Mouse (Mus musculus) embryonic facial prominence, embryonic 13.5 days (tissue): Measurements from ENCODE around the gene Pramel7. TPM values are rescaled to one million over a fixed set of nuclear protein-coding genes. Genes with fewer than 3 reads are reported as not detected.
"Not testable (repeated sequence)": the region's sequence is repeated elsewhere in the genome, so short reads cannot be mapped to it uniquely, and the experiment has no call there.

Experiments used
- ATAC-seq: fragments of 200-750 bp; cut with Nextera tagmentation; 2 replicates; pipeline ENCODE4 v1.8.0; 2017; ENCODE audit warnings: low read depth; ENCODE audit not compliant: insufficient number of reproducible peaks, insufficient read depth, low FRiP score, low TSS enrichment
- H3K27ac ChIP-seq: fragments of 300-500 bp; sonication (generic); 2 replicates; pipeline ENCODE4 v1.5.1; 2015; ENCODE audit warnings: moderate library complexity, mild to moderate bottlenecking, inconsistent platforms
- H3K27me3 ChIP-seq: fragments of 300-500 bp; sonication (generic); 2 replicates; pipeline ENCODE4 v1.6.1; 2015; ENCODE audit warnings: mild to moderate bottlenecking, inconsistent platforms
- H3K36me3 ChIP-seq: fragments of 300-500 bp; sonication (generic); 2 replicates; pipeline ENCODE4 v1.6.1; 2015; ENCODE audit warnings: mild to moderate bottlenecking, inconsistent platforms
- H3K4me1 ChIP-seq: fragments of 300-500 bp; sonication (generic); 2 replicates; pipeline ENCODE4 v1.6.1; 2015; ENCODE audit warnings: inconsistent platforms
- H3K4me2 ChIP-seq: fragments of 300-500 bp; sonication (generic); 2 replicates; pipeline ENCODE4 v1.6.1; 2015; ENCODE audit warnings: moderate library complexity, mild to moderate bottlenecking, inconsistent platforms
- H3K4me3 ChIP-seq: fragments of 300-500 bp; sonication (generic); 2 replicates; pipeline ENCODE4 v1.5.1; 2015; ENCODE audit warnings: mild to moderate bottlenecking, inconsistent platforms
- H3K9ac ChIP-seq: fragments of 300-500 bp; sonication (generic); 2 replicates; pipeline ENCODE4 v1.6.1; 2015; ENCODE audit warnings: mild to moderate bottlenecking, inconsistent platforms
- H3K9me3 ChIP-seq: fragments of 300-500 bp; sonication (generic); 2 replicates; pipeline ENCODE4 v1.6.1; 2016; ENCODE audit warnings: inconsistent platforms
- WGBS: fragments of 180-500 bp; shearing (Covaris S2); methylation state at CpG from one replicate; pipeline ENCODE4 v1.1.7; 2015; ENCODE audit warnings: mixed read lengths; 5-methylcytosine and 5-hydroxymethylcytosine counted together
- polyA plus RNA-seq: library from polyadenylated mRNA; unstranded; fragments of >200 nt; fragmentation: Nextera tagmentation; extraction: Ambion mirVana; gene quantifications from 2 replicates; pipeline ENCODE4 v1.2.1, GENCODE M21; 2015

Pramel7 gene
- not detected in 2 replicates for polyA plus RNA-seq

GRCm38 (mm10) chr2:87496993-87497392, at the start of gene Pramel7:
Gene Pramel7 (minus strand): TSS chr2:87497093.
- not testable (repeated sequence) for H3K36me3 ChIP-seq, H3K4me2 ChIP-seq, ATAC-seq, H3K27me3 ChIP-seq, H3K9ac ChIP-seq, H3K27ac ChIP-seq, H3K4me1 ChIP-seq, H3K9me3 ChIP-seq, H3K4me3 ChIP-seq
- 83% methylated on average over 4 of the region's 5 CpGs for WGBS

GRCm38 (mm10) chr2:87545442-87545841, 48.5 kb upstream of the Pramel7 start, which contains the start of gene Olfr1128:
Gene Olfr1128 (minus strand): TSS chr2:87545542.
- Histone ChIP-seq H3K9ac (no peak within 1 kb of the TSS), H3K9me3 (no peaks in the 10 kb centered on the region), H3K27me3 (no peaks in the 10 kb centered on the region), H3K27ac (no peak within 1 kb of the TSS), H3K4me2 (no peak within 1 kb of the TSS), H3K36me3 (no peaks in the 10 kb centered on the region), H3K4me1 (no peaks in the 10 kb centered on the region), H3K4me3 (no peak within 1 kb of the TSS)
- no peak for ATAC-seq
- 88% methylated on average over 1 of the region's 1 CpGs for WGBS

- no peak overlapping the region for H3K27ac ChIP-seq
- 40% methylated on average over 2 of the region's 2 CpGs for WGBS
- no peaks in the 10 kb centered on the region for H3K9me3 ChIP-seq
- H3K36me3 ChIP-seq = no peaks in the 10 kb centered on the region
- H3K9ac ChIP-seq = no peak overlapping the region
- no peak for ATAC-seq
- H3K27me3 ChIP-seq = no peaks in the 10 kb centered on the region
- no peak overlapping the region for H3K4me2 ChIP-seq
- H3K4me1 ChIP-seq = no peaks in the 10 kb centered on the region
- no peak overlapping the region for H3K4me3 ChIP-seq
Observed at GRCm38 (mm10) chr2:87534826-87535225, 37.9 kb upstream of the Pramel7 start.

- no peak for ATAC-seq
- H3K27me3 ChIP-seq = no peaks in the 10 kb centered on the region
Observed at GRCm38 (mm10) chr2:87531496-87531895, 34.6 kb upstream of the Pramel7 start, which contains the start of gene Olfr153. Gene Olfr153 (plus strand): TSS chr2:87531796.

GRCm38 (mm10) chr2:87525899-87526616, 29.2 kb upstream of the Pramel7 start:
- H3K9me3 ChIP-seq = not testable (repeated sequence)

More at GRCm38 (mm10) chr2:87531496-87531895, 34.6 kb upstream of the Pramel7 start, which contains the start of gene Olfr153:
- Histone ChIP-seq H3K4me3 (no peak within 1 kb of the TSS), H3K4me1 (no peaks in the 10 kb centered on the region), H3K9me3 (no peaks in the 10 kb centered on the region), H3K9ac (no peak within 1 kb of the TSS), H3K4me2 (no peak within 1 kb of the TSS), H3K27ac (no peak within 1 kb of the TSS), H3K36me3 (no peaks in the 10 kb centered on the region)

GRCm38 (mm10) chr2:87520651-87521050, 23.8 kb upstream of the Pramel7 start:
- no peaks in the 10 kb centered on the region for H3K27me3 ChIP-seq
- no peaks in the 10 kb centered on the region for H3K4me1 ChIP-seq
- no peaks in the 10 kb centered on the region for H3K9me3 ChIP-seq
- no peak overlapping the region for H3K27ac ChIP-seq
- no peak overlapping the region for H3K4me3 ChIP-seq
- no peak for ATAC-seq
- no peaks in the 10 kb centered on the region for H3K36me3 ChIP-seq
- no peak overlapping the region for H3K9ac ChIP-seq
- WGBS = 84% methylated on average over 4 of the region's 4 CpGs
- H3K4me2 ChIP-seq = no peak overlapping the region

More at GRCm38 (mm10) chr2:87525899-87526616, 29.2 kb upstream of the Pramel7 start:
- Histone ChIP-seq H3K4me2 (peak overlapping the region; percentile 51), H3K4me3 (peak overlapping the region; percentile 29)
- 28% methylated on average over 39 of the region's 39 CpGs for WGBS
- not testable (repeated sequence) for H3K36me3 ChIP-seq, H3K4me1 ChIP-seq, ATAC-seq, H3K9ac ChIP-seq, H3K27me3 ChIP-seq, H3K27ac ChIP-seq

GRCm38 (mm10) chr2:87516581-87516980, 19.7 kb upstream of the Pramel7 start:
- ATAC-seq = no peak
- 83% methylated on average over 3 of the region's 3 CpGs for WGBS
- Histone ChIP-seq H3K27ac (no peak overlapping the region), H3K9me3 (no peaks in the 10 kb centered on the region), H3K27me3 (no peaks in the 10 kb centered on the region), H3K4me1 (no peaks in the 10 kb centered on the region), H3K36me3 (no peaks in the 10 kb centered on the region), H3K9ac (no peak overlapping the region), H3K4me2 (no peak overlapping the region), H3K4me3 (no peak overlapping the region)

- Histone ChIP-seq H3K4me1 (no peaks in the 10 kb centered on the region), H3K4me3 (no peak overlapping the region), H3K27ac (no peak overlapping the region), H3K9ac (no peak overlapping the region), H3K4me2 (no peak overlapping the region), H3K36me3 (no peaks in the 10 kb centered on the region), H3K27me3 (no peaks in the 10 kb centered on the region), H3K9me3 (no peaks in the 10 kb centered on the region)
- WGBS = 76% methylated on average over 8 of the region's 8 CpGs
- no peak for ATAC-seq
Observed at GRCm38 (mm10) chr2:87515457-87516060, 18.7 kb upstream of the Pramel7 start.

GRCm38 (mm10) chr2:87515046-87515445, 18.2 kb upstream of the Pramel7 start:
- no peaks in the 10 kb centered on the region for H3K4me1 ChIP-seq
- H3K36me3 ChIP-seq = no peaks in the 10 kb centered on the region
- no peak overlapping the region for H3K27ac ChIP-seq
- no peak overlapping the region for H3K4me3 ChIP-seq
- H3K9ac ChIP-seq = no peak overlapping the region
- H3K9me3 ChIP-seq = no peaks in the 10 kb centered on the region
- no peaks in the 10 kb centered on the region for H3K27me3 ChIP-seq
- no peak for ATAC-seq
- 86% methylated on average over 2 of the region's 2 CpGs for WGBS
- H3K4me2 ChIP-seq = no peak overlapping the region

GRCm38 (mm10) chr2:87506265-87506664, 9.4 kb upstream of the Pramel7 start, which contains the start of gene Pramel6:
Gene Pramel6 (plus strand): TSS chr2:87506565.
- Histone ChIP-seq H3K4me1 (no peaks in the 10 kb centered on the region), H3K9ac (no peak within 1 kb of the TSS), H3K27ac (no peak within 1 kb of the TSS), H3K27me3 (no peaks in the 10 kb centered on the region), H3K36me3 (no peaks in the 10 kb centered on the region), H3K4me3 (no peak within 1 kb of the TSS), H3K4me2 (no peak within 1 kb of the TSS), H3K9me3 (0 out of 2 replicates have a peak, but pooled peaks cover 3% of the 10 kb centered on the region)
- WGBS = 84% methylated on average over 6 of the region's 6 CpGs
- ATAC-seq = no peak

GRCm38 (mm10) chr2:87482276-87482675, 14.6 kb downstream of the Pramel7 start:
- Histone ChIP-seq H3K36me3 (no peaks in the 10 kb centered on the region), H3K4me3 (no peak overlapping the region), H3K27me3 (no peaks in the 10 kb centered on the region), H3K9me3 (no peaks in the 10 kb centered on the region), H3K4me2 (no peak overlapping the region), H3K4me1 (no peaks in the 10 kb centered on the region), H3K9ac (no peak overlapping the region), H3K27ac (no peak overlapping the region)
- ATAC-seq = no peak
- 71% methylated on average over 2 of the region's 2 CpGs for WGBS

GRCm38 (mm10) chr2:87481158-87481557, 15.7 kb downstream of the Pramel7 start:
- Histone ChIP-seq H3K4me1 (no peaks in the 10 kb centered on the region), H3K4me3 (no peak overlapping the region), H3K27me3 (no peaks in the 10 kb centered on the region), H3K4me2 (no peak overlapping the region), H3K36me3 (no peaks in the 10 kb centered on the region), H3K9ac (no peak overlapping the region), H3K9me3 (no peaks in the 10 kb centered on the region), H3K27ac (no peak overlapping the region)
- no peak for ATAC-seq
- 80% methylated on average over 4 of the region's 4 CpGs for WGBS
